In genomic region chr4:155359560-155360464, GRCm38 (mm10) we compare ENCODE assay signal across 13 mouse cellular contexts. TPM values are rescaled to one million over a fixed set of nuclear protein-coding genes. Genes with fewer than 3 reads are reported as not detected.
DNase-seq lines count a peak whose midpoint lies in the region; ATAC-seq lines count a peak whose summit lies in the region.
"Had no signal": no experiment of that assay in that cellular context is flagged by ENCODE, and none has a peak within 500 bp of the region (broad histone marks: within the 10 kb centered on the region; RNA-seq: fewer than 3 reads in every experiment).

No protein-coding gene starts in this region.

- H3K9ac ChIP-seq in kidney, embryonic 15.5 days: no peak overlapping the region

- H3K4me3 ChIP-seq in kidney, embryonic 15.5 days (replicated peaks): peak overlapping the region; percentile 58; the same call in 1 of the 2 replicates

- peaks cover 29% of the 10 kb centered on the region for H3K4me1 ChIP-seq in kidney, embryonic 15.5 days

- no peaks in the 10 kb centered on the region for H3K9me3 ChIP-seq in kidney, embryonic 15.5 days (replicated peaks)
- H3K9me3 ChIP-seq: heart, embryonic 15.5 days; limb, embryonic 10.5 days had no signal

- peak; percentile 58 for DNase-seq in cerebellum, adult 9-10 months
- no peak for DNase-seq in cerebellum, postnatal 10 days
- DNase-seq in ZHBTc4 (ENCODE audit: low read depth, low spot score): peak; percentile 64
- peak; percentile 46 for DNase-seq in lung, postnatal 10 days
- no peak for DNase-seq in layer of hippocampus, adult 18-20 months (ENCODE audit: low spot score in 2 of 2)
- no peak for DNase-seq in left cerebral cortex, postnatal 36 days (ENCODE audit: low spot score in 2 of 2)
- no peak for DNase-seq in urinary bladder, adult 2 months (ENCODE audit: low spot score)

- H3K27me3 ChIP-seq in kidney, embryonic 15.5 days: peaks cover 70% of the 10 kb centered on the region
- H3K27me3 ChIP-seq: Patski had no signal

- ATAC-seq in kidney, embryonic 15.5 days (replicated peaks; ENCODE audit: low FRiP score): no peak

- no peak overlapping the region for H3K27ac ChIP-seq in kidney, embryonic 15.5 days
- H3K27ac ChIP-seq: heart, embryonic 15.5 days; limb, embryonic 10.5 days had no signal

- intact Hi-C loops in left cerebral cortex, postnatal 36 days (cut with DNase I): loop anchor here (10.0 kb wide), 1 partner anchor 215 kb away; no protein-coding TSS in a partner anchor

- peak overlapping the region; percentile 65 for H3K4me2 ChIP-seq in kidney, embryonic 15.5 days

- no peaks in the 10 kb centered on the region for H3K36me3 ChIP-seq in kidney, embryonic 15.5 days
- H3K36me3 ChIP-seq: heart, embryonic 15.5 days; limb, embryonic 10.5 days had no signal

- WGBS in kidney, embryonic 15.5 days: 42% methylated on average over 12 of the region's 12 CpGs

RNA-seq across cellular contexts. Expression of gene Prkcz, which starts 1.3 kb away (rescaled TPM):
- polyA plus RNA-seq in kidney, embryonic 15.5 days (2015; fragmentation: Nextera tagmentation; extraction: Ambion mirVana): 14.2 and 16.6 TPM in 2 replicates
- 100 to 1,000 TPM; 160 to 168 TPM for total RNA-seq in layer of hippocampus, adult 18-20 months (2021)
- total RNA-seq in left cerebral cortex, postnatal 36 days (2021): 100 to 1,000 TPM; 224 to 236 TPM
- polyA plus RNA-seq in urinary bladder, adult 2 months (2012; rRNA removed): 16.3 and 17.3 TPM in 2 replicates
- total RNA-seq: megakaryocyte progenitor cell, adult 5-6 weeks had no signal

RNA-seq across cellular contexts. Expression of gene Gabrd, which starts 38.1 kb away (rescaled TPM):
- polyA plus RNA-seq in kidney, embryonic 15.5 days (2015; fragmentation: Nextera tagmentation; extraction: Ambion mirVana): not detected in 2 replicates
- 10 to 100 TPM; 26.8 to 27.0 TPM for total RNA-seq in layer of hippocampus, adult 18-20 months (2021)
- total RNA-seq in left cerebral cortex, postnatal 36 days (2021): 10 to 100 TPM; 69.6 to 79.8 TPM
- 0.53 and 0.74 TPM in 2 replicates for polyA plus RNA-seq in urinary bladder, adult 2 months (2012; rRNA removed)
- total RNA-seq: megakaryocyte progenitor cell, adult 5-6 weeks had no signal
- polyA plus RNA-seq: embryonic facial prominence, embryonic 11.5 days; heart, embryonic 15.5 days; limb, embryonic 10.5 days; Patski had no signal

RNA-seq across cellular contexts. Expression of gene Cfap74, which starts 49.2 kb away (rescaled TPM):
- 1.8 and 2.3 TPM in 2 replicates for polyA plus RNA-seq in kidney, embryonic 15.5 days (2015; fragmentation: Nextera tagmentation; extraction: Ambion mirVana)
- total RNA-seq in layer of hippocampus, adult 18-20 months (2021): 10 to 100 TPM; 10.5 to 11.1 TPM
- total RNA-seq in left cerebral cortex, postnatal 36 days (2021): 10 to 100 TPM; 10.4 to 20.9 TPM
- 2.4 and 2.5 TPM in 2 replicates for polyA plus RNA-seq in urinary bladder, adult 2 months (2012; rRNA removed)

Comparison
In these comparisons a context has a peak if more than half of its experiments do, and no peak if none do; other contexts are left out.
1. DNase-seq: peak in cerebellum, adult 9-10 months (single experiment), ZHBTc4 (single experiment) and lung, postnatal 10 days (single experiment); none in cerebellum, postnatal 10 days (0 of 2), layer of hippocampus, adult 18-20 months (0 of 2), left cerebral cortex, postnatal 36 days (0 of 2) and urinary bladder, adult 2 months (single experiment).